Mouse (Mus musculus): Measurements from ENCODE around the gene Lemd2. TPM values are rescaled to one million over a fixed set of nuclear protein-coding genes. Genes with fewer than 3 reads are reported as not detected.
A peak's percentile ranks its signal among the peaks of the same experiment; 100 is the strongest.
"Not testable (repeated sequence)": the region's sequence is repeated elsewhere in the genome, so short reads cannot be mapped to it uniquely, and the experiment has no call there.

Lemd2 gene
- polyA plus RNA-seq, 1 experiment from 2014 or later, result 12.0 TPM

- H3K4me3 ChIP-seq (ENCODE audit: low read depth, low read length); H3K4me2 ChIP-seq (ENCODE audit: low read depth, low read length); ATAC-seq (replicated peaks; ENCODE audit: insufficient number of reproducible peaks, low FRiP score, low TSS enrichment, low read depth); H3K27ac ChIP-seq (replicated peaks; ENCODE audit: low read depth, low read length); H3K9me3 ChIP-seq (replicated peaks; ENCODE audit: control insufficient read depth, low read length); H3K36me3 ChIP-seq (replicated peaks; ENCODE audit: control insufficient read depth, insufficient read depth, low read depth, low read length); H3K27me3 ChIP-seq (ENCODE audit: control insufficient read depth, insufficient read depth, low read length); DNase-seq (ENCODE audit: low spot score); H3K4me1 ChIP-seq (ENCODE audit: control insufficient read depth, insufficient read depth, low read length); H3K9ac ChIP-seq (replicated peaks; ENCODE audit: low read length): not testable (repeated sequence)
- 91% methylated on average over 4 of the region's 4 CpGs for WGBS
Measured at GRCm38 (mm10) chr17:27231586-27231985, 27.3 kb upstream of the Lemd2 start.

GRCm38 (mm10) chr17:27231146-27231503 is 26.9 kb upstream of the Lemd2 start:
- no peaks in the 10 kb centered on the region for H3K27me3 ChIP-seq (ENCODE audit: control insufficient read depth, insufficient read depth, low read length)
- H3K9me3 ChIP-seq (replicated peaks; ENCODE audit: control insufficient read depth, low read length), result no peaks in the 10 kb centered on the region
- no peak for DNase-seq (ENCODE audit: low spot score)
- WGBS, result 59% methylated on average over 6 of the region's 6 CpGs
- ATAC-seq (replicated peaks; ENCODE audit: insufficient number of reproducible peaks, low FRiP score, low TSS enrichment, low read depth), result no peak
- H3K4me3 ChIP-seq (ENCODE audit: low read depth, low read length), result no peak overlapping the region
- H3K4me2 ChIP-seq (ENCODE audit: low read depth, low read length), result no peak overlapping the region
- no peaks in the 10 kb centered on the region for H3K4me1 ChIP-seq (ENCODE audit: control insufficient read depth, insufficient read depth, low read length)
- no peaks in the 10 kb centered on the region for H3K36me3 ChIP-seq (replicated peaks; ENCODE audit: control insufficient read depth, insufficient read depth, low read depth, low read length)
- no peak overlapping the region for H3K9ac ChIP-seq (replicated peaks; ENCODE audit: low read length)
- H3K27ac ChIP-seq (replicated peaks; ENCODE audit: low read depth, low read length), result no peak overlapping the region

- Histone ChIP-seq H3K36me3 (replicated peaks; ENCODE audit: control insufficient read depth, insufficient read depth, low read depth, low read length) (no peaks in the 10 kb centered on the region), H3K4me3 (ENCODE audit: low read depth, low read length) (no peak overlapping the region), H3K9me3 (replicated peaks; ENCODE audit: control insufficient read depth, low read length) (no peaks in the 10 kb centered on the region), H3K27ac (replicated peaks; ENCODE audit: low read depth, low read length) (no peak overlapping the region), H3K27me3 (ENCODE audit: control insufficient read depth, insufficient read depth, low read length) (no peaks in the 10 kb centered on the region), H3K4me2 (ENCODE audit: low read depth, low read length) (no peak overlapping the region), H3K9ac (replicated peaks; ENCODE audit: low read length) (no peak overlapping the region), H3K4me1 (ENCODE audit: control insufficient read depth, insufficient read depth, low read length) (no peaks in the 10 kb centered on the region)
- 43% methylated on average over 8 of the region's 8 CpGs for WGBS
- no peak for ATAC-seq (replicated peaks; ENCODE audit: insufficient number of reproducible peaks, low FRiP score, low TSS enrichment, low read depth)
- no peak for DNase-seq (ENCODE audit: low spot score)
Measured at GRCm38 (mm10) chr17:27230455-27231145, 26.3 kb upstream of the Lemd2 start.

GRCm38 (mm10) chr17:27229710-27230454 is 25.6 kb upstream of the Lemd2 start:
- Histone ChIP-seq H3K9me3 (replicated peaks; ENCODE audit: control insufficient read depth, low read length) (no peaks in the 10 kb centered on the region), H3K36me3 (replicated peaks; ENCODE audit: control insufficient read depth, insufficient read depth, low read depth, low read length) (no peaks in the 10 kb centered on the region), H3K27ac (replicated peaks; ENCODE audit: low read depth, low read length) (no peak overlapping the region), H3K9ac (replicated peaks; ENCODE audit: low read length) (no peak overlapping the region), H3K27me3 (ENCODE audit: control insufficient read depth, insufficient read depth, low read length) (no peaks in the 10 kb centered on the region), H3K4me2 (ENCODE audit: low read depth, low read length) (no peak overlapping the region), H3K4me3 (ENCODE audit: low read depth, low read length) (no peak overlapping the region), H3K4me1 (ENCODE audit: control insufficient read depth, insufficient read depth, low read length) (no peaks in the 10 kb centered on the region)
- no peak for ATAC-seq (replicated peaks; ENCODE audit: insufficient number of reproducible peaks, low FRiP score, low TSS enrichment, low read depth)
- WGBS, result 21% methylated on average over 14 of the region's 14 CpGs
- no peak for DNase-seq (ENCODE audit: low spot score)

- no peaks in the 10 kb centered on the region for H3K9me3 ChIP-seq (replicated peaks; ENCODE audit: control insufficient read depth, low read length)
- ATAC-seq (replicated peaks; ENCODE audit: insufficient number of reproducible peaks, low FRiP score, low TSS enrichment, low read depth) (no peak; the same call in none of the 2 replicates), DNase-seq (ENCODE audit: low spot score) (peak; percentile 89)
- no peaks in the 10 kb centered on the region for H3K4me1 ChIP-seq (ENCODE audit: control insufficient read depth, insufficient read depth, low read length)
- H3K36me3 ChIP-seq (replicated peaks; ENCODE audit: control insufficient read depth, insufficient read depth, low read depth, low read length), result no peaks in the 10 kb centered on the region
- no peaks in the 10 kb centered on the region for H3K27me3 ChIP-seq (ENCODE audit: control insufficient read depth, insufficient read depth, low read length)
- no peak overlapping the region for H3K4me2 ChIP-seq (ENCODE audit: low read depth, low read length)
- H3K9ac ChIP-seq (replicated peaks; ENCODE audit: low read length), result no peak overlapping the region
- WGBS, result 19% methylated on average over 11 of the region's 11 CpGs
- no peak overlapping the region for H3K4me3 ChIP-seq (ENCODE audit: low read depth, low read length)
- H3K27ac ChIP-seq (replicated peaks; ENCODE audit: low read depth, low read length), result no peak overlapping the region
Measured at GRCm38 (mm10) chr17:27228216-27228915, 24.1 kb upstream of the Lemd2 start.

GRCm38 (mm10) chr17:27227258-27227657 is 23.0 kb upstream of the Lemd2 start:
- Histone ChIP-seq H3K4me3 (ENCODE audit: low read depth, low read length) (no peak overlapping the region), H3K27me3 (ENCODE audit: control insufficient read depth, insufficient read depth, low read length) (no peaks in the 10 kb centered on the region), H3K27ac (replicated peaks; ENCODE audit: low read depth, low read length) (no peak overlapping the region), H3K9ac (replicated peaks; ENCODE audit: low read length) (no peak overlapping the region), H3K4me1 (ENCODE audit: control insufficient read depth, insufficient read depth, low read length) (no peaks in the 10 kb centered on the region), H3K9me3 (replicated peaks; ENCODE audit: control insufficient read depth, low read length) (no peaks in the 10 kb centered on the region), H3K4me2 (ENCODE audit: low read depth, low read length) (no peak overlapping the region), H3K36me3 (replicated peaks; ENCODE audit: control insufficient read depth, insufficient read depth, low read depth, low read length) (no peaks in the 10 kb centered on the region)
- 60% methylated on average over 7 of the region's 7 CpGs for WGBS
- DNase-seq (ENCODE audit: low spot score), result no peak
- no peak for ATAC-seq (replicated peaks; ENCODE audit: insufficient number of reproducible peaks, low FRiP score, low TSS enrichment, low read depth)

GRCm38 (mm10) chr17:27226701-27227100 is 22.4 kb upstream of the Lemd2 start:
- no peaks in the 10 kb centered on the region for H3K27me3 ChIP-seq (ENCODE audit: control insufficient read depth, insufficient read depth, low read length)
- H3K9ac ChIP-seq (replicated peaks; ENCODE audit: low read length), result no peak overlapping the region
- no peak overlapping the region for H3K4me2 ChIP-seq (ENCODE audit: low read depth, low read length)
- ATAC-seq (replicated peaks; ENCODE audit: insufficient number of reproducible peaks, low FRiP score, low TSS enrichment, low read depth) (no peak), DNase-seq (ENCODE audit: low spot score) (no peak)
- H3K36me3 ChIP-seq (replicated peaks; ENCODE audit: control insufficient read depth, insufficient read depth, low read depth, low read length), result no peaks in the 10 kb centered on the region
- H3K4me1 ChIP-seq (ENCODE audit: control insufficient read depth, insufficient read depth, low read length), result no peaks in the 10 kb centered on the region
- H3K4me3 ChIP-seq (ENCODE audit: low read depth, low read length), result no peak overlapping the region
- H3K9me3 ChIP-seq (replicated peaks; ENCODE audit: control insufficient read depth, low read length), result no peaks in the 10 kb centered on the region
- WGBS, result 61% methylated on average over 3 of the region's 3 CpGs
- H3K27ac ChIP-seq (replicated peaks; ENCODE audit: low read depth, low read length), result no peak overlapping the region

- no peaks in the 10 kb centered on the region for H3K36me3 ChIP-seq (replicated peaks; ENCODE audit: control insufficient read depth, insufficient read depth, low read depth, low read length)
- H3K4me1 ChIP-seq (ENCODE audit: control insufficient read depth, insufficient read depth, low read length), result no peaks in the 10 kb centered on the region
- no peak for DNase-seq (ENCODE audit: low spot score)
- no peaks in the 10 kb centered on the region for H3K27me3 ChIP-seq (ENCODE audit: control insufficient read depth, insufficient read depth, low read length)
- H3K9me3 ChIP-seq (replicated peaks; ENCODE audit: control insufficient read depth, low read length), result no peaks in the 10 kb centered on the region
- no peak overlapping the region for H3K4me2 ChIP-seq (ENCODE audit: low read depth, low read length)
- 68% methylated on average over 10 of the region's 10 CpGs for WGBS
- no peak for ATAC-seq (replicated peaks; ENCODE audit: insufficient number of reproducible peaks, low FRiP score, low TSS enrichment, low read depth)
- H3K27ac ChIP-seq (replicated peaks; ENCODE audit: low read depth, low read length), result no peak overlapping the region
- no peak overlapping the region for H3K4me3 ChIP-seq (ENCODE audit: low read depth, low read length)
- no peak overlapping the region for H3K9ac ChIP-seq (replicated peaks; ENCODE audit: low read length)
Measured at GRCm38 (mm10) chr17:27225801-27226200, 21.5 kb upstream of the Lemd2 start.

Measured in embryonic facial prominence, embryonic 11.5 days (tissue).